Mouse (Mus musculus) heart, embryonic 15.5 days (tissue): ENCODE data around the gene Pstk. TPM values are rescaled to one million over a fixed set of nuclear protein-coding genes. Genes with fewer than 3 reads are reported as not detected.

Source experiments
- ATAC-seq: fragments of 200-750 bp; cut with Nextera tagmentation; replicated peaks from 2 replicates; pipeline ENCODE4 v1.8.0; 2017; ENCODE audit warnings: low read depth, moderate TSS enrichment; ENCODE audit not compliant: insufficient number of reproducible peaks, insufficient read depth, low FRiP score
- H3K27ac ChIP-seq: fragments of 300-500 bp; sonication (generic); 2 replicates; pipeline ENCODE4 v1.5.1; 2015; ENCODE audit warnings: mild to moderate bottlenecking, inconsistent platforms
- H3K27me3 ChIP-seq: fragments of 300-500 bp; sonication (generic); 2 replicates; pipeline ENCODE4 v1.6.1; 2015; ENCODE audit warnings: inconsistent platforms
- H3K36me3 ChIP-seq: fragments of 300-500 bp; sonication (generic); 2 replicates; pipeline ENCODE4 v1.6.1; 2015; ENCODE audit warnings: mild to moderate bottlenecking, inconsistent platforms
- H3K4me1 ChIP-seq: fragments of 300-500 bp; sonication (generic); replicated peaks from 2 replicates; pipeline ENCODE4 v1.6.1; 2015; ENCODE audit warnings: inconsistent platforms
- H3K4me2 ChIP-seq: fragments of 300-500 bp; sonication (generic); 2 replicates; pipeline ENCODE4 v1.6.1; 2015; ENCODE audit warnings: inconsistent platforms, mild to moderate bottlenecking, moderate library complexity
- H3K4me3 ChIP-seq: fragments of 300-500 bp; sonication (generic); 2 replicates; pipeline ENCODE4 v1.5.1; 2015; ENCODE audit warnings: mild to moderate bottlenecking, inconsistent platforms
- H3K9ac ChIP-seq: fragments of 300-500 bp; sonication (generic); 2 replicates; pipeline ENCODE4 v1.6.1; 2015; ENCODE audit warnings: mild to moderate bottlenecking, inconsistent platforms
- H3K9me3 ChIP-seq: fragments of 300-500 bp; sonication (generic); replicated peaks from 2 replicates; pipeline ENCODE4 v1.6.1; 2016; ENCODE audit warnings: inconsistent platforms
- WGBS: fragments of 180-500 bp; shearing (Covaris S2); methylation state at CpG from one replicate; pipeline ENCODE4 v1.1.7; 2015; ENCODE audit warnings: mixed read lengths; 5-methylcytosine and 5-hydroxymethylcytosine counted together
- polyA plus RNA-seq: library from polyadenylated mRNA; unstranded; fragments of >200 nt; fragmentation: Nextera tagmentation; extraction: Ambion mirVana; gene quantifications from 2 replicates; pipeline ENCODE4 v1.2.1, GENCODE M21; 2015

The Pstk gene
- 79.6 and 84.9 TPM in 2 replicates for polyA plus RNA-seq

DNA sequence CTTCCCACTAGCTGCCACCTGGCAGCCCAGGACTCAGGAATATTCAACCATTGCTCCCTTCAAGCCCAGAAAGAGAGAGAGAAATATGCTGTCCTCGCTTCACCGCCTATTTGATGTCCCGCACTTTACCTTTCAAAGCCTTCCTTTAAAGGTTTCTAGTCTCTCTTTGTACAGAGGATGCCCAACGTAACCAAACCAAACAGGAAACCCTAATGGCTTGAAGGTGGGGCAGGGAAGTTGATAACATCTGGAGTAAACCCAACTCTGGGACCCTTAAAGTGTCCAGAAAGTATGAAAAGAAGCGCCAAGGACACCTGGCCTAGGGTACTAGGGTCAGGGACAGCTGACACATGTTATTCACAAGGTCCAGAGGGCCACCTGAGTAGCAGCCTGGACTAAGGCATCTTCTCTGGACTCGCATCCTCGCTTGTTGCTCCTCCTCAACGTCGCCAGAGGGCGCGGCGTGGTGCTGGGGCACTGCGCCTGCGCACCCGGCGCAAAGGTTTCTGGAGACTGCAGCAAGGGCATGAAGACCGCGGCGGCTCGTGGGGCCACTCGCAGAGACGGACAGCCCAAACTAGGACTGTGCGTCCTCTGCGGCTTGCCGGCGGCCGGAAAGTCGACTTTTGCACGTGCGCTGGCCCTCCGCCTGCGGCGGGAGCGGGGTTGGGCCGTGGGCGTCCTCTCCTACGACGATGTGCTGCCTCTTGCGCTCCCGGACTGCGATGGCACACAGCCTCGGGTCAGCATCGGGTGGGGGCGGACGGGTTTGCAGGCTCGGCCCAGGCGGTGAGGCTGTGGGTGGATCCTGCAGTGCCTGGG is at the start of gene Pstk:
Pstk (plus strand) TSS at position 494 of the 822 bp plus-strand sequence.
- 4% methylated on average over 47 of the region's 47 CpGs for WGBS
- Histone ChIP-seq H3K4me2 (peak within 1 kb of the TSS; percentile 65), H3K4me1 (peaks cover 11% of the 10 kb centered on the region), H3K27ac (peak within 1 kb of the TSS; percentile 98), H3K4me3 (peak within 1 kb of the TSS; percentile 66), H3K27me3 (no peaks in the 10 kb centered on the region), H3K9me3 (no peaks in the 10 kb centered on the region), H3K36me3 (peaks cover 10% of the 10 kb centered on the region), H3K9ac (peak within 1 kb of the TSS; percentile 84)
- peak; percentile 92 for ATAC-seq

DNA sequence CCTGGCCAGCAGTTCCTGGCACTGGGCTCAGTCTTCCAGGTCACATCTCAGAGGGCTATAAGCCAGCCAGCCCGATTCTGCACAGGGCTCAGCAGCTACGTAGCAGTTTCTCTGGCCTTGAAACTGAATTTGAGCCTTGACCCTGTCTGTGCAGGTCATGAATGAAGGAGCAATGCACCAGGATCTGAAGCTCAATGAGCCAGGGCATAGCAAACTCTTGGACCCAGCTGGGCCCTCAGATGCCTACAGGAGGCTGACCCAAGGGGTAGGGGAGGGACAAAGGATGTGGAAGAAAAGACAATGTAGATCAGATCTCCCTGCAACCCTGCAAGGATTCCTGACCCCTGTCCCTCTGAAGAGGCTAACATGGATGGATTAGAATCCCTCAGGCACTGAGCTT is 48.7 kb upstream of the Pstk start, which contains the start of gene Cuzd1:
Cuzd1 (minus strand) TSS at position 101 of the 400 bp plus-strand sequence.
- ATAC-seq = no peak
- Histone ChIP-seq H3K4me1 (peaks cover 3% of the 10 kb centered on the region; the same call in 1 of the 2 replicates), H3K27me3 (no peaks in the 10 kb centered on the region), H3K36me3 (no peaks in the 10 kb centered on the region), H3K9me3 (no peaks in the 10 kb centered on the region), H3K9ac (no peak within 1 kb of the TSS), H3K4me3 (no peak within 1 kb of the TSS), H3K27ac (no peak within 1 kb of the TSS), H3K4me2 (no peak within 1 kb of the TSS)
- WGBS = 79% methylated on average over 2 of the region's 2 CpGs

DNA sequence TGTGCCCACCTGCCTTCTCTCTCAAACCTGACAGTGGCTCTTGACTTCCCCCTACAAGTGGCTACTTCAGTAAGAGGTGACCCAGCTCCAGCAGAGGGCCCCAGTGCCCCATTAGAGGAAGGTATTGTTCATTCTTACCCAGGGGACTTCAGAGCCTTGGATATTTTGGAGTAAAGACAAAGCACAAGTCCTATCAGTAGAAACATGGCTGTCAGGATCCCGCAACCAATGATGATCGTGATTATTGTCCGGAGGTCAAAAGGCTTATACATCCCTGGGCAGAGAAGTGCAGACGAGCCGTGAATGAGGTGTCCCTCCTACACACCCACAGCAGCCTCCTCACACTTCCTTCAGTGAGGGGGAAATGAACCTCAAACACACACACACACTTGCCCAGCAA is 43.9 kb upstream of the Pstk start:
- Histone ChIP-seq H3K4me2 (no peak overlapping the region), H3K27me3 (no peaks in the 10 kb centered on the region), H3K36me3 (no peaks in the 10 kb centered on the region), H3K9me3 (no peaks in the 10 kb centered on the region), H3K27ac (no peak overlapping the region), H3K9ac (no peak overlapping the region), H3K4me1 (no peaks in the 10 kb centered on the region), H3K4me3 (no peak overlapping the region)
- ATAC-seq = no peak
- WGBS = 83% methylated on average over 5 of the region's 5 CpGs

DNA sequence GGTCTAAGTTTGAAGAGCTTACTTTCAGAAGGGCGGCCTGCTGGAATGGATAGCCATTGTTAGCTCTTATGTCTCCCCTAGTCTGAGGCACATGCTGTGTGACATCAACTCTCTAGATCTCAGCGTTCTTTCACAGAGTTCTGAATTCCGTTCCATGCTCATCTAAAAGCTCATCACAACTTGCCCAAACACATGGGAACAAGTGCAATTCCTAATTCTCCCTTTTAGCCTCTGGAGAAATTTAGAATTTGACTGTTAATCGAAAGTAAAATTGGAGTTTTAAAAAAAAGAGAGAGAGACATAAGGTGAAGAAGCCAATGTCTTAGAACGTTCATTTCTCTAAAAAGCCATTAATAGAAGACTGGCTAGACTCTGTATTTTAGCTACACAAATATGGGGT is 41.5 kb upstream of the Pstk start, which contains the start of gene Fam24b:
Fam24b (minus strand) TSS at position 101 of the 400 bp plus-strand sequence.
- Histone ChIP-seq H3K9ac (no peak within 1 kb of the TSS), H3K4me3 (no peak within 1 kb of the TSS), H3K4me2 (no peak within 1 kb of the TSS), H3K36me3 (no peaks in the 10 kb centered on the region), H3K9me3 (no peaks in the 10 kb centered on the region), H3K27ac (no peak within 1 kb of the TSS), H3K4me1 (no peaks in the 10 kb centered on the region), H3K27me3 (no peaks in the 10 kb centered on the region)
- no peak for ATAC-seq
- 88% methylated on average over 5 of the region's 5 CpGs for WGBS

GRCm38 (mm10) chr7:131331688-131332087 is 39.3 kb upstream of the Pstk start:
- H3K4me1 ChIP-seq = no peaks in the 10 kb centered on the region
- H3K9ac ChIP-seq = no peak overlapping the region
- ATAC-seq = no peak
- H3K9me3 ChIP-seq = no peaks in the 10 kb centered on the region
- H3K36me3 ChIP-seq = no peaks in the 10 kb centered on the region
- no peak overlapping the region for H3K27ac ChIP-seq
- WGBS = 60% methylated on average over 2 of the region's 2 CpGs
- no peak overlapping the region for H3K4me3 ChIP-seq
- no peaks in the 10 kb centered on the region for H3K27me3 ChIP-seq
- no peak overlapping the region for H3K4me2 ChIP-seq

DNA sequence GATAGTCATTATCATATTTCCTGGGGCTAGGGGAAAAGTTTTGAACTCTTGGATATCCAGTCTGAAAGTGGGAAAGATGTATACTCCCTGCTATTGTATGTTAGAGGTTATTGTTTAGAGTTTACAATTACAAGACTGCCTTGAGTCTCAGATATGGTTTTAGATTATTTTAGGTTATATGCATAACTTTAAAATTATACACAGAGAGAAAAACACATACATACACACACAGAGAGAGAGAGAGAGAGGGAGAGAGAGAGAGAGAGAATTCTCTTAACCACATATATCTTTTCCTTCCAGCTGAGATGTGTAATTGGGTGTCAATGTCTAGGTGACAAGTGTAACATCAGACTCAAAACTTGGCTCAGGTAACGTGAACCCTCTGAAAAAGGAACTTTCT is 37.4 kb upstream of the Pstk start, which contains the start of gene Fam24a:
Fam24a (plus strand) TSS at position 301 of the 400 bp plus-strand sequence.
- Histone ChIP-seq H3K4me1 (no peaks in the 10 kb centered on the region; the same call in 1 of the 2 replicates), H3K27me3 (no peaks in the 10 kb centered on the region), H3K27ac (no peak within 1 kb of the TSS), H3K4me2 (no peak within 1 kb of the TSS), H3K9ac (no peak within 1 kb of the TSS), H3K9me3 (no peaks in the 10 kb centered on the region), H3K4me3 (no peak within 1 kb of the TSS), H3K36me3 (no peaks in the 10 kb centered on the region)
- no peak for ATAC-seq
- 51% methylated on average over 1 of the region's 1 CpGs for WGBS

DNA sequence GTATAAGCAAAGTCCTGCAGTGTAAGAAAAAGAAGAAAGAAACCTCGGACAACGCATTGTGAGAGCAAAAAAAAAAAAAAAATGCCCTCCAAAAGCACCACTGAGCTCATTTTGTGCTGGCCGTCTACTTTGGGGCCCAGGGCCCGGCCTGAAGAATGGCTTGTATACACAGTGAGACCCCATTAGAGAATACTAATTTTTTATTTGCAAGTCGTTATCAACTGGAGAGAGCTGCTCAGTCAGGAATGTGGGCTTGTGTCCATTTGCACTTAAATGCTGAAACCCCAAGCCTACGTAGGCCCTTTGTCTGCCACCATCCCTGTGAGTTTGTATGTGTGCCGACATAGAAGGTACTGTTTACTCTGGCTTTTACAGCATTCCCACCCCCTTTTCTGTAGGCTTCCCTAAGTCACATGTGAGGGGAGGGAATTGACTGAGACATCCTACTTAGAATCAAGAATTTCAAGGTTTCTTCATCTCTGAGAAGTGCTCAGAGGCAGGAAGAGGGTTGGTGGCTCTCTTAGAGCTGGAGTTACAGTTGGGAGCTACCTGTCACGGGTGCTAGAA is 33.4 kb upstream of the Pstk start:
- 69% methylated on average over 8 of the region's 8 CpGs for WGBS
- H3K27ac ChIP-seq = no peak overlapping the region

DNA sequence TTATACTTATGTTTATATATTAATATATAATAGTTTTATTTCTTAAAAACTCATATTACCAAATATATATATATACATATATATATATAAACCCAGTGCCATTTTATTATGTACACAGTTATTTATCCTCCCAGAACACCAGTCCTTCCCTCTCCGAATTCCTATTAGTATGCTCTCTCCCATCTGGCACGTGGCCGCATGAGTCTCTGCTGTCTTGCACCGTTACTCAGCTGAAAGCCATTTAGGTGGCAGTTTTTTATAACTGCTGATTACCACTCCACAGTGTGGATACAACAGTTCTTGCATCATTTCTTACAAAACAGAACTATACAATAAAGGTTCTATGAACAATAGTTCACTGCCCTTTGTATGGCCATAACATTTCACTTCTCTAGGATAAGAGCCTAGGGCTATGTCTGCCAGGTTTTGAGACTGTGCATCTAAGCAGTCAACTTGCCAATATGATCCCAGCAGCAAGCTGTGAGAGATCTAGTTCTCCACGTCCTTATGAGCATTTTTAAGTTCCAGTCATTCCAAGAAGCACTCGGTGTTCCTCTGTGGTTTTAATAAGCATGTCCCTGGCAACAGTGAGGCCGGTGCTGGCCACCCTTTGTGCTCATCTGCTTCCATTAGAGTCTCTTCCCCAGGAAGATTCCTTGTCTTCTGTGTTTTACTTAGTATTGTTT is 24.9 kb upstream of the Pstk start:
- Histone ChIP-seq H3K36me3 (peaks cover 48% of the 10 kb centered on the region), H3K4me3 (no peak overlapping the region), H3K4me1 (no peaks in the 10 kb centered on the region), H3K9ac (no peak overlapping the region), H3K4me2 (no peak overlapping the region), H3K27ac (no peak overlapping the region), H3K9me3 (no peaks in the 10 kb centered on the region), H3K27me3 (no peaks in the 10 kb centered on the region)
- ATAC-seq = no peak
- 85% methylated on average over 7 of the region's 7 CpGs for WGBS

More for the DNA sequence above, 33.4 kb upstream of the Pstk start:
- no peaks in the 10 kb centered on the region; the same call in 1 of the 2 replicates for H3K4me1 ChIP-seq
- peaks cover 24% of the 10 kb centered on the region for H3K36me3 ChIP-seq
- no peak for ATAC-seq
- no peaks in the 10 kb centered on the region for H3K27me3 ChIP-seq
- H3K9ac ChIP-seq = no peak overlapping the region
- no peak overlapping the region for H3K4me3 ChIP-seq
- no peaks in the 10 kb centered on the region for H3K9me3 ChIP-seq
- no peak overlapping the region for H3K4me2 ChIP-seq

GRCm38 (mm10) chr7:131356105-131356504 is 14.8 kb upstream of the Pstk start:
- Histone ChIP-seq H3K4me2 (no peak overlapping the region), H3K27ac (no peak overlapping the region), H3K4me1 (peaks cover 3% of the 10 kb centered on the region), H3K36me3 (peaks cover 55% of the 10 kb centered on the region), H3K27me3 (no peaks in the 10 kb centered on the region), H3K9ac (no peak overlapping the region), H3K4me3 (no peak overlapping the region), H3K9me3 (no peaks in the 10 kb centered on the region)
- 95% methylated on average over 13 of the region's 13 CpGs for WGBS
- no peak for ATAC-seq

GRCm38 (mm10) chr7:131362269-131362614 is 8.7 kb upstream of the Pstk start:
- peaks cover 20% of the 10 kb centered on the region for H3K36me3 ChIP-seq
- H3K9me3 ChIP-seq = no peaks in the 10 kb centered on the region
- peak overlapping the region; percentile 97 for H3K27ac ChIP-seq
- peak; percentile 64 for ATAC-seq
- H3K27me3 ChIP-seq = no peaks in the 10 kb centered on the region
- peaks cover 16% of the 10 kb centered on the region for H3K4me1 ChIP-seq
- H3K4me2 ChIP-seq = peak overlapping the region; percentile 93
- WGBS = under 1% methylated on average over 35 of the region's 35 CpGs
- H3K4me3 ChIP-seq = peak overlapping the region; percentile 86
- H3K9ac ChIP-seq = peak overlapping the region; percentile 88

DNA sequence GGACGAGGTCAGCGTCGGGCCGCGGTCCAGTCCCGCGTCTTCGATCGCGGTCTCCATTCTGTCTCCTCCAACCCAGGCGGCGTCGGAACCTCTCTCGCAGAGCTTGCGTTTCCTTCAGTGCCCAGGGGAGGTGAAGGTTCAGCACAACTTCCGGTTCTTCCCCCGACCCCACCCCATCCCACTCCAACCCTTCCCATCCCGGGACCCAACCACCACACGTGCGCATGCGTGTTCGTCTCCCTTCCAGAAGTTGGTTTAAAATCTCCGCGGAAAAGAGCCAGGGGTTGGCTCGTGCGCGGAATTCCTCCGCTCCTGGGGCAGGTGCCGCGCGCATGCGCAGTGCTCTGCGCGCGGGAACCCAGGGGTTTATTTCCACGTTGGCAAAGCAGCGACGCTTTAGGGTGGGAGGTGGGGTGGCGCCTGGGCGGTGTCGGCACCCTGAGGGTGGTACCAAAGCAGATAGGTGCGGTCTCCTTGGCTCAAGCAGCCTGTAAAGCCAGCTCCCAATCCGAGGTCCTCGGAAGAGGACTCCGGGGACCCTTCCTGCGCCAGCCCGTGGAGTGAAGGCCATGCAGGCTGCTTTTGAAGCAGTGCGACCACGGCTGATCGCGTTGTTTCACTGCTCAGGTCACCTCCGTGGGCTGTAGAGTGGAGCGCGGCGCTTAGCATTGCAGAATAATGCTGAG is 8.2 kb upstream of the Pstk start, which contains the start of gene 2310057M21Rik:
2310057M21Rik (minus strand) TSS at position 145 of the 686 bp plus-strand sequence.
- H3K4me1 ChIP-seq = peaks cover 16% of the 10 kb centered on the region
- peak within 1 kb of the TSS; percentile 88 for H3K9ac ChIP-seq
- peak; percentile 97 for ATAC-seq
- H3K9me3 ChIP-seq = no peaks in the 10 kb centered on the region
- H3K27ac ChIP-seq = peak within 1 kb of the TSS; percentile 97
- under 1% methylated on average over 55 of the region's 55 CpGs for WGBS
- H3K36me3 ChIP-seq = peaks cover 16% of the 10 kb centered on the region
- peak within 1 kb of the TSS; percentile 93 for H3K4me2 ChIP-seq
- peak within 1 kb of the TSS; percentile 86 for H3K4me3 ChIP-seq
- no peaks in the 10 kb centered on the region for H3K27me3 ChIP-seq
